Mouse (Mus musculus) liver, postnatal 0 days (tissue): ENCODE data around the gene Olfr1383. TPM values are rescaled to one million over a fixed set of nuclear protein-coding genes. Genes with fewer than 3 reads are reported as not detected.
A peak's percentile ranks its signal among the peaks of the same experiment; 100 is the strongest.
"Not testable (repeated sequence)": the region's sequence is repeated elsewhere in the genome, so short reads cannot be mapped to it uniquely, and the experiment has no call there.

ENCODE experiments used
- ATAC-seq: fragments of 200-750 bp; cut with Nextera tagmentation; 2 replicates; pipeline ENCODE4 v1.8.0; 2017; ENCODE audit warnings: mild to moderate bottlenecking, moderate library complexity
- DNase-seq: peaks from one replicate; pipeline ENCODE4 v3.0.0-alpha.2; 2016
- H3K27ac ChIP-seq: fragments of 300-500 bp; sonication (generic); 2 replicates; pipeline ENCODE4 v1.5.1; 2014; ENCODE audit warnings: antibody characterized with exemption, moderate library complexity, mild to moderate bottlenecking, low read depth
- H3K27me3 ChIP-seq: fragments of 300-500 bp; sonication (generic); 2 replicates; pipeline ENCODE4 v1.6.1; 2014; ENCODE audit warnings: low read length, control low read depth, mixed read lengths; ENCODE audit not compliant: insufficient read depth
- H3K36me3 ChIP-seq: fragments of 300-500 bp; sonication (generic); replicated peaks from 2 replicates; pipeline ENCODE4 v1.6.1; 2014; ENCODE audit warnings: mild to moderate bottlenecking, control low read depth, low read length, moderate library complexity, mixed read lengths; ENCODE audit not compliant: insufficient read depth
- H3K4me1 ChIP-seq: fragments of 300-500 bp; sonication (generic); 2 replicates; pipeline ENCODE4 v1.6.1; 2014; ENCODE audit warnings: antibody characterized with exemption, mild to moderate bottlenecking, control low read depth; ENCODE audit not compliant: insufficient read depth
- H3K4me2 ChIP-seq: fragments of 300-500 bp; sonication (generic); 2 replicates; pipeline ENCODE4 v1.6.1; 2014; ENCODE audit warnings: low read depth, mild to moderate bottlenecking, low read length, moderate library complexity, mixed read lengths
- H3K4me3 ChIP-seq: fragments of 300-500 bp; sonication (generic); 2 replicates; pipeline ENCODE4 v1.5.1; 2014; ENCODE audit warnings: low read depth, low read length
- H3K9ac ChIP-seq: fragments of 300-500 bp; sonication (generic); replicated peaks from 2 replicates; pipeline ENCODE4 v1.6.1; 2014; ENCODE audit warnings: mild to moderate bottlenecking, moderate library complexity
- H3K9me3 ChIP-seq: fragments of 300-500 bp; sonication (generic); 2 replicates; pipeline ENCODE4 v1.6.1; 2016; ENCODE audit warnings: mild to moderate bottlenecking, control low read depth, low read length, mixed read lengths
- CTCF ChIP-seq: sonication (generic); IDR thresholded peaks from 2 replicates; pipeline ENCODE4 v1.5.1; 2016; ENCODE audit warnings: antibody characterized with exemption, low read depth
- EP300 ChIP-seq: IDR thresholded peaks from 2 replicates; pipeline ENCODE4 v1.6.1; 2016; ENCODE audit warnings: antibody characterized with exemption, low read depth, mild to moderate bottlenecking
- WGBS: fragments of 180-500 bp; shearing (Covaris S2); extraction: QIAGEN DNeasy Blood & Tissue Kit; methylation state at CpG from one replicate; pipeline ENCODE4 v1.1.7; 2014; ENCODE audit not compliant: insufficient replicate concordance; 5-methylcytosine and 5-hydroxymethylcytosine counted together
- polyA plus RNA-seq: library from polyadenylated mRNA; unstranded; fragments of >200 nt; fragmentation: Nextera tagmentation; extraction: Ambion mirVana; gene quantifications from 2 replicates; pipeline ENCODE4 v1.2.1, GENCODE M21; 2015

The Olfr1383 gene
- not detected in 2 replicates for polyA plus RNA-seq

GRCm38 (mm10) chr11:49519348-49519747 lies at the start of gene Olfr1383:
TSS of gene Olfr1383 (plus strand) at chr11:49519648.
- no peaks in the 10 kb centered on the region for H3K36me3 ChIP-seq
- no peaks in the 10 kb centered on the region for H3K27me3 ChIP-seq
- ATAC-seq, result no peak
- no peak within 1 kb of the TSS for H3K4me2 ChIP-seq
- no peak for DNase-seq
- no peaks in the 10 kb centered on the region for H3K4me1 ChIP-seq
- no peak within 1 kb of the TSS for H3K4me3 ChIP-seq
- H3K27ac ChIP-seq, result no peak within 1 kb of the TSS
- H3K9ac ChIP-seq, result no peak within 1 kb of the TSS
- no peaks in the 10 kb centered on the region for H3K9me3 ChIP-seq
- TF ChIP-seq EP300, result no peak
- TF ChIP-seq CTCF, result no peak

DNA sequence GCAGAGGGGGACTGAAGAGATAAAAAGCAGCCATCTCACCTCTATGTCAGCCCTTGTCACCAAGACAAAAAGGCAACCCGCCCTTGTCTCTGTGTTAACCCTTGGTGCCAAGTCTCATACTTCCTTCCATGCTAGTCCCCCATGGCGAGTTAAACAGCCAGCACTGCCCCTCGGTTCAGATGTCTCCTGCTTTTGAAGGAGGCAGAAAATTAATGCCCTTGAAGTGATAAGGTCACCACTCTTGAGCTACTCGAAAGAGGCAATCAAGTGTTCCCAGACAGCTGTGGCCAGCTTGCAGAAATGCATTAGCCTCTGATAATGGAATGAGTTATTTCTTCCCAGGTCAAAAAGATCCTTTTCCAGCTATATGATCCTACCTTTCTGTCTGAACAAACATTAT lies 33.5 kb upstream of the Olfr1383 start:
- ATAC-seq (no peak), DNase-seq (no peak)
- Histone ChIP-seq H3K36me3 (no peaks in the 10 kb centered on the region), H3K9ac (no peak overlapping the region), H3K27ac (no peak overlapping the region), H3K27me3 (no peaks in the 10 kb centered on the region), H3K9me3 (no peaks in the 10 kb centered on the region), H3K4me3 (no peak overlapping the region), H3K4me1 (no peaks in the 10 kb centered on the region), H3K4me2 (no peak overlapping the region)
- TF ChIP-seq EP300 (no peak), CTCF (no peak)
- WGBS, result 51% methylated on average over 4 of the region's 4 CpGs

- not testable (repeated sequence) for H3K9ac ChIP-seq, H3K4me2 ChIP-seq, DNase-seq, H3K9me3 ChIP-seq, ATAC-seq, H3K27me3 ChIP-seq, H3K27ac ChIP-seq, H3K4me1 ChIP-seq, H3K36me3 ChIP-seq, H3K4me3 ChIP-seq
- WGBS, result 52% methylated on average over 1 of the region's 1 CpGs
These were observed 30.7 kb upstream of the Olfr1383 start, which contains the start of gene Olfr1385 for GRCm38 (mm10) chr11:49488770-49489169. TSS of gene Olfr1385 (plus strand) at chr11:49489070.

DNA sequence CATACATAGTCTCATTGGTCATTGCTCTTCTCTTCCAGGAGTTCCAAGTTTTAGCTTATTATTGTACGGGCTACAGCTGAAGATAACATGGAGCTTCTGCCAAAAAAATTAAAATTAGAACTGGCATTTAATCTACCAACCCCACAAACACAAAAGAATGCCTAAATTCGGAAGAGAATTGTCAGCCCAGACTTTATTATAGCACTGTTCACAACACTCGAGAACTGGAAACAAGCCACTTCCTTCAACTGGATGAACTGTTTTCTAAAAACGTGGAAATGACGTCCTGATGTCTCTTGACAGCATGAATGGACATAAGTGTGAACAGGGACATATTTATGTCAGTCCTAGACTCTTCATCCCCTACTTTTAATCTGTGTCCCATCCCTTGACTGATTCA lies 1.4 kb upstream of the Olfr1383 start:
- H3K36me3 ChIP-seq, result no peaks in the 10 kb centered on the region
- H3K4me3 ChIP-seq, result no peak overlapping the region
- ATAC-seq (no peak), DNase-seq (no peak)
- H3K27ac ChIP-seq, result no peak overlapping the region
- H3K4me1 ChIP-seq, result no peaks in the 10 kb centered on the region
- 57% methylated on average over 5 of the region's 5 CpGs for WGBS
- TF ChIP-seq CTCF, result no peak
- TF ChIP-seq EP300, result no peak
- no peak overlapping the region for H3K9ac ChIP-seq
- H3K9me3 ChIP-seq, result no peaks in the 10 kb centered on the region
- no peaks in the 10 kb centered on the region for H3K27me3 ChIP-seq
- H3K4me2 ChIP-seq, result no peak overlapping the region

GRCm38 (mm10) chr11:49527947-49528346 lies 8.5 kb downstream of the Olfr1383 start, which contains the start of gene Olfr1382:
TSS of gene Olfr1382 (plus strand) at chr11:49528247.
- TF ChIP-seq EP300 (no peak), CTCF (no peak)
- H3K9ac ChIP-seq, result no peak within 1 kb of the TSS
- ATAC-seq (no peak), DNase-seq (no peak)
- no peak within 1 kb of the TSS for H3K27ac ChIP-seq
- no peaks in the 10 kb centered on the region for H3K27me3 ChIP-seq
- 71% methylated on average over 3 of the region's 3 CpGs for WGBS
- H3K4me2 ChIP-seq, result no peak within 1 kb of the TSS
- H3K4me3 ChIP-seq, result no peak within 1 kb of the TSS
- no peaks in the 10 kb centered on the region for H3K4me1 ChIP-seq
- no peaks in the 10 kb centered on the region for H3K9me3 ChIP-seq
- no peaks in the 10 kb centered on the region for H3K36me3 ChIP-seq

DNA sequence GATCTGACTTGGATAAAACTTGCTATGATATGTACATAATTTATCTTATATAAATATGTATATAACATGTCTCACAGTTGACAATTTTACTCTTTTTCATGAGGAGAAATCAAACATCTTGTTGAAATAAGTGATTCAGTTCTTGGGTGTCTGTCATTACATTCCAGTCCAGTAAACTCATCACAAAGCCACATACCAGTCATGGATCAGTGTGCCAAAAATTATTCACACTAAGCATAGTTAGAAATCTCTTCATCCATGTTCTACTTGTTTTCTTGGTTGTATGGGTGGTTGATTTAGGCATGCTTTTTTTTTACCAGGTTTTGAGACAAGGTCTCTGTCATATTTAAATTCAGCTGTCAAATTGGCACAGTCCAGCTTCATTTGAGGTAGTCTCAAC lies 13.3 kb downstream of the Olfr1383 start:
- Histone ChIP-seq H3K4me3 (no peak overlapping the region), H3K27me3 (no peaks in the 10 kb centered on the region), H3K27ac (no peak overlapping the region), H3K9ac (no peak overlapping the region), H3K4me2 (no peak overlapping the region), H3K36me3 (no peaks in the 10 kb centered on the region), H3K4me1 (no peaks in the 10 kb centered on the region), H3K9me3 (no peaks in the 10 kb centered on the region)
- no peak for ATAC-seq
- TF ChIP-seq EP300 (no peak), CTCF (no peak)
- no peak for DNase-seq

DNA sequence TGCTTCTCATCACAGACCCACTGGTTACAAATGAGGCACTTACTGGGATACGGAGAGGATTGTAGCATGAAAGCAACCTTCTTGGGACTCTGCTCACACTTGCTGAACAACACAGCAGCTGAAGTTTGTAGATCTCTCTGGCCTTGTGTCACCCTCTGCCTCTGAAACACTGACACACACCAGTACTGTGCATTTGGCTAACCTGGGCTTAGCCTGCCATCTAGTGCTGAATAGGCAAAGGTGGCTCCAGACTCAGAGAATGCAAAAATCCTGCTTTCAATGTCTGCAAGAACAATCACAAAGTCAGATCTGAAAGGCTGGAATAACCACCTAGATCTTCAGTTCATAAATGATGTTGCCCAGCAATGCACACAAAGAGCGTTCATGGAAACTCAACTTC lies 17.2 kb downstream of the Olfr1383 start:
- not testable (repeated sequence) for ATAC-seq, H3K9ac ChIP-seq, H3K27ac ChIP-seq, DNase-seq, H3K4me1 ChIP-seq, H3K27me3 ChIP-seq, H3K4me3 ChIP-seq, H3K36me3 ChIP-seq, H3K9me3 ChIP-seq, H3K4me2 ChIP-seq
- WGBS, result 73% methylated on average over 2 of the region's 2 CpGs
- 0 out of 2 replicates have a peak, but pooled peaks have one; percentile 18 for TF ChIP-seq CTCF

DNA sequence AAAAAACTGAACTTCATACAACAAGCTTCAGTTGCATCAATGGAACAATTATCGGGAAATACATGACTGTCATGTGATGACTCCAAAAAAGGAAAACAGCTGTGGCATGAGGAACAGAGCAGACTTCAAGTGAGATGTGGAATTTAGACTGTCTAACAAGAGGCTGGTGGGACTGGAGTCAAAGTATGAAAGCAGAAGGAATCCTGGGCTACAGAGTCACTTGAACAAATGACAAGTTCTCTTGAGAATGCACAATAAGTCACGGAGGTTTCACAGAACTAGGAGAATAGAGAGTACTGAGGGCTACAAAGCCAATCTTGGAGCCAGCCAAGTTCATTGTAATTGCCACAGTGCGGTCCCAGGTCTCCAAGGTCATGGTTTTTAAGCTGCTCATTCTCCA lies 23.7 kb downstream of the Olfr1383 start, which contains the start of gene Olfr1381:
Gene Olfr1381, plus strand, starts transcription at position 301 of the 400 bp plus-strand sequence.
- not testable (repeated sequence) for ATAC-seq

More for the DNA sequence above, 23.7 kb downstream of the Olfr1383 start, which contains the start of gene Olfr1381:
- H3K9me3 ChIP-seq, H3K9ac ChIP-seq, H3K27ac ChIP-seq, H3K4me3 ChIP-seq, H3K4me1 ChIP-seq, H3K36me3 ChIP-seq, H3K27me3 ChIP-seq, DNase-seq, H3K4me2 ChIP-seq: not testable (repeated sequence)
- 63% methylated on average over 3 of the region's 3 CpGs for WGBS
